Comparison of ENCODE assay signal across 30 mouse cellular contexts in genomic region chr16:7360706-7361105, GRCm38 (mm10).
DNase-seq lines count a peak whose midpoint lies in the region; ATAC-seq lines count a peak whose summit lies in the region.
"Had no signal": no experiment of that assay in that cellular context is flagged by ENCODE, and none has a peak within 500 bp of the region (broad histone marks: within the 10 kb centered on the region; RNA-seq: fewer than 3 reads in every experiment).

No protein-coding gene starts in this region.

- H3K9me3 ChIP-seq in liver, embryonic 12.5 days (replicated peaks), result no peaks in the 10 kb centered on the region
- H3K9me3 ChIP-seq: embryonic facial prominence, embryonic 10.5 days; embryonic facial prominence, embryonic 13.5 days; forebrain, embryonic 12.5 days; heart, embryonic 10.5 days; heart, embryonic 13.5 days had no signal

- 70% methylated on average over 1 of the region's 1 CpGs for WGBS in liver, embryonic 12.5 days (ENCODE audit: insufficient replicate concordance)

- no peak overlapping the region for H3K4me3 ChIP-seq in liver, embryonic 12.5 days
- H3K4me3 ChIP-seq: embryonic facial prominence, embryonic 10.5 days; embryonic facial prominence, embryonic 13.5 days; erythroblast, embryonic 14.5 days; forebrain, embryonic 12.5 days; heart, adult 2 months; heart, embryonic 10.5 days; heart, embryonic 13.5 days had no signal

- H3K36me3 ChIP-seq in liver, embryonic 12.5 days, result no peaks in the 10 kb centered on the region
- H3K36me3 ChIP-seq: embryonic facial prominence, embryonic 10.5 days; embryonic facial prominence, embryonic 13.5 days; forebrain, embryonic 12.5 days; heart, embryonic 10.5 days; heart, embryonic 13.5 days had no signal

- no peak for ATAC-seq in liver, embryonic 12.5 days
- ATAC-seq: CD4-positive, CD25-positive, alpha-beta regulatory T cell, adult 4 months; forebrain, embryonic 16.5 days; hindbrain, postnatal 0 days had no signal

- H3K4me2 ChIP-seq in liver, embryonic 12.5 days, result no peak overlapping the region
- H3K4me2 ChIP-seq: embryonic facial prominence, embryonic 13.5 days; forebrain, embryonic 12.5 days; heart, embryonic 13.5 days; hindbrain, embryonic 14.5 days had no signal

- no peak overlapping the region for H3K9ac ChIP-seq in liver, embryonic 12.5 days
- H3K9ac ChIP-seq: embryonic facial prominence, embryonic 13.5 days; forebrain, embryonic 12.5 days; heart, embryonic 13.5 days; hindbrain, embryonic 14.5 days had no signal

- H3K4me1 ChIP-seq in liver, embryonic 12.5 days, result no peaks in the 10 kb centered on the region
- H3K4me1 ChIP-seq: embryonic facial prominence, embryonic 13.5 days; heart, embryonic 10.5 days; heart, embryonic 13.5 days had no signal

- H3K27ac ChIP-seq in liver, embryonic 12.5 days, result no peak overlapping the region
- H3K27ac ChIP-seq: embryonic facial prominence, embryonic 10.5 days; embryonic facial prominence, embryonic 13.5 days; forebrain, embryonic 12.5 days; heart, adult 2 months; heart, embryonic 10.5 days; heart, embryonic 13.5 days; hindbrain, embryonic 14.5 days; hindbrain, postnatal 0 days had no signal

- no peaks in the 10 kb centered on the region for H3K27me3 ChIP-seq in liver, embryonic 12.5 days (replicated peaks)
- H3K27me3 ChIP-seq: embryonic facial prominence, embryonic 13.5 days; heart, embryonic 13.5 days had no signal

- DNase-seq in layer of hippocampus, adult 18-20 months (ENCODE audit: low spot score in 2 of 2), result peak; percentile 52 to 74
- no peak for DNase-seq in layer of hippocampus, postnatal 25 days (ENCODE audit: extremely low spot score in 1 of 2, low spot score in 1 of 2)
- peak; percentile 49 to 75 for DNase-seq in right cerebral cortex, postnatal 10 days (ENCODE audit: low spot score in 2 of 2)
- DNase-seq in right cerebral cortex, adult 18-20 months, result no peak
- peak; percentile 25 to 32 for DNase-seq in frontal cortex, adult 2 months (ENCODE audit: extremely low spot score in 1 of 2, low spot score in 1 of 2)
- DNase-seq in telencephalon, adult 2 months (ENCODE audit: low read depth, low spot score), result peak; percentile 42
- no peak for DNase-seq in kidney, postnatal 25 days
- DNase-seq: adrenal gland, adult 2 months; adrenal gland, postnatal 25 days; cerebellum, adult 11 months; cerebellum, adult 8-10 months; cerebellum, postnatal 10 days; cerebellum, postnatal 36 days; embryo, embryonic 11 days; gastrocnemius, postnatal 10 days; gastrocnemius, postnatal 36 days; heart, adult 2 months; heart, postnatal 14 days; heart, postnatal 4 days had no signal

Comparison
In these comparisons a context has a peak if more than half of its experiments do, and no peak if none do; other contexts are left out.
1. DNase-seq: peak in layer of hippocampus, adult 18-20 months (2 of 2), right cerebral cortex, postnatal 10 days (2 of 2), frontal cortex, adult 2 months (2 of 2) and telencephalon, adult 2 months (single experiment); none in layer of hippocampus, postnatal 25 days (0 of 2), right cerebral cortex, adult 18-20 months (single experiment) and kidney, postnatal 25 days (0 of 2).